Mouse (Mus musculus) lung, postnatal 0 days (tissue): ENCODE measurements at regions not wholly inside any gene's neighbourhood (a gene's known extent, or its start where the extent isn't known, plus 50 kb on each side); places are given as distances from the start of the nearest gene placed in this dataset.

ENCODE experiments used
- CTCF ChIP-seq: IDR thresholded peaks from 2 replicates; pipeline ENCODE4 v1.5.1; 2016; ENCODE audit warnings: antibody characterized with exemption, mild to moderate bottlenecking
- EP300 ChIP-seq: IDR thresholded peaks from 2 replicates; pipeline ENCODE4 v1.6.1; 2016; ENCODE audit warnings: antibody characterized with exemption, mild to moderate bottlenecking, control low read depth

GRCm38 (mm10) chr17:47273309-47273708 lies 95.4 kb upstream of the Mrps10 start:
- TF ChIP-seq CTCF, result no peak
- TF ChIP-seq EP300, result no peak
